Mouse (Mus musculus) limb, embryonic 11.5 days (tissue): ENCODE data around the gene Saxo1. TPM values are rescaled to one million over a fixed set of nuclear protein-coding genes. Genes with fewer than 3 reads are reported as not detected.

ENCODE experiments used
- ATAC-seq: fragments of 200-750 bp; cut with Nextera tagmentation; 2 replicates; pipeline ENCODE4 v1.8.0; 2017; ENCODE audit warnings: low read depth; ENCODE audit not compliant: insufficient number of reproducible peaks, low FRiP score, low TSS enrichment
- DNase-seq: peaks from one replicate; pipeline ENCODE4 v3.0.0-alpha.2; 2015; ENCODE audit warnings: low spot score
- H3K27ac ChIP-seq: fragments of 300-500 bp; sonication (generic); replicated peaks from 2 replicates; pipeline ENCODE4 v1.5.1; 2014; ENCODE audit warnings: low read depth, mild to moderate bottlenecking, low read length
- H3K27me3 ChIP-seq: fragments of 300-500 bp; sonication (generic); 2 replicates; pipeline ENCODE4 v1.6.1; 2014; ENCODE audit warnings: mild to moderate bottlenecking, low read length, mixed read lengths; ENCODE audit not compliant: control insufficient read depth, insufficient read depth
- H3K36me3 ChIP-seq: fragments of 300-500 bp; sonication (generic); 2 replicates; pipeline ENCODE4 v1.6.1; 2014; ENCODE audit warnings: mild to moderate bottlenecking, low read length, moderate library complexity, mixed read lengths; ENCODE audit not compliant: control insufficient read depth, insufficient read depth
- H3K4me1 ChIP-seq: fragments of 300-500 bp; sonication (generic); 2 replicates; pipeline ENCODE4 v1.6.1; 2014; ENCODE audit warnings: low read length, mixed read lengths; ENCODE audit not compliant: control insufficient read depth, insufficient read depth
- H3K4me2 ChIP-seq: fragments of 300-500 bp; sonication (generic); 2 replicates; pipeline ENCODE4 v1.6.1; 2014; ENCODE audit warnings: low read depth, mild to moderate bottlenecking, moderate library complexity; ENCODE audit not compliant: severe bottlenecking
- H3K4me3 ChIP-seq: fragments of 300-500 bp; sonication (generic); 2 replicates; pipeline ENCODE4 v1.5.1; 2014; ENCODE audit warnings: low read depth, low read length
- H3K9ac ChIP-seq: fragments of 300-500 bp; sonication (generic); 2 replicates; pipeline ENCODE4 v1.6.1; 2014; ENCODE audit warnings: mild to moderate bottlenecking, low read length
- H3K9me3 ChIP-seq: fragments of 300-500 bp; sonication (generic); 2 replicates; pipeline ENCODE4 v1.6.1; 2016; ENCODE audit warnings: low read length; ENCODE audit not compliant: control insufficient read depth
- WGBS: fragments of 180-500 bp; shearing (Covaris S2); extraction: QIAGEN DNeasy Blood & Tissue Kit; methylation state at CpG from one replicate; pipeline ENCODE4 v1.1.7; 2014; 5-methylcytosine and 5-hydroxymethylcytosine counted together
- polyA plus RNA-seq: library from polyadenylated mRNA; unstranded; fragments of >200 nt; fragmentation: Nextera tagmentation; extraction: Ambion mirVana; gene quantifications from 2 replicates; pipeline ENCODE4 v1.2.1, GENCODE M21; 2014

The Saxo1 gene
- polyA plus RNA-seq, 1 experiment from 2014 or later = 0.36 TPM

- Histone ChIP-seq H3K9me3 (no peaks in the 10 kb centered on the region), H3K36me3 (no peaks in the 10 kb centered on the region), H3K27me3 (no peaks in the 10 kb centered on the region), H3K4me3 (no peak overlapping the region), H3K4me2 (no peak overlapping the region), H3K4me1 (peaks cover 22% of the 10 kb centered on the region), H3K9ac (no peak overlapping the region), H3K27ac (no peak overlapping the region)
- 50% methylated on average over 8 of the region's 8 CpGs for WGBS
- DNase-seq = peak; percentile 52
- no peak for ATAC-seq
Measured at GRCm38 (mm10) chr4:86483686-86484085, 74.4 kb downstream of the Saxo1 start.

DNA sequence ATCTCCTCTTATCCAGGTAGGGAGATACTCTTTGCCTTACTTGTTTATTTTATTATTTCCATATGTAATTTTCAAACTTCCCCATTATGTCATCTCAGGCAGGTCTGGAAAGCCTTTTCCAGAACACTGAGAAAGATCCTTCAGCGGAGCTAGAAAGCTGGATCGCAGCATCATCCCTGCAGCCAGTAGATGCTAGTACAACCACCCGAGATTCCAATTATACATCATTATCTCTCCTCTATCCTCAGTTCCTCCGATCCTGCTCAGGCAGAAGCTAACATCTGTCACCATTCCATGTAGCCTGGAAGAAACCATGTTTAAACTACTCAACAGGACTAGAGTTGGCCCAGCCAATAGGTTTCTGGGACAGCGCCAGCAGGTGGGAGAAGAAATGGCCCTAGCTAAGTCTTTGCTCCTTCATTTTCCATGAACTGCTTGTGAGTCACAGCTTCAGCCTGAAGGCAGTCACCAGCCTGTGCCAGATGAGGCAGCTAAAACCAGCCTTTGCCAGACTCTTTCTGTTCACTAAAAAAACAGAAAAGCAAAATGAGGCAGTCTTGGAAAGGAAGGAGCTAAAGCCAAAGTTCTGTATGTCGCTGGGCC is 75.0 kb downstream of the Saxo1 start:
- Histone ChIP-seq H3K27ac (no peak overlapping the region), H3K4me2 (no peak overlapping the region), H3K9ac (no peak overlapping the region), H3K9me3 (no peaks in the 10 kb centered on the region), H3K4me1 (peaks cover 22% of the 10 kb centered on the region), H3K36me3 (no peaks in the 10 kb centered on the region), H3K27me3 (no peaks in the 10 kb centered on the region), H3K4me3 (no peak overlapping the region)
- ATAC-seq (no peak), DNase-seq (no peak)
- WGBS = 93% methylated on average over 6 of the region's 6 CpGs

- H3K4me2 ChIP-seq = no peak overlapping the region
- H3K9me3 ChIP-seq = no peaks in the 10 kb centered on the region
- peaks cover 19% of the 10 kb centered on the region for H3K4me1 ChIP-seq
- 60% methylated on average over 3 of the region's 3 CpGs for WGBS
- DNase-seq (peak; percentile 38), ATAC-seq (no peak)
- H3K36me3 ChIP-seq = no peaks in the 10 kb centered on the region
- no peak overlapping the region for H3K27ac ChIP-seq
- H3K4me3 ChIP-seq = no peak overlapping the region
- no peaks in the 10 kb centered on the region for H3K27me3 ChIP-seq
- H3K9ac ChIP-seq = no peak overlapping the region
Measured at GRCm38 (mm10) chr4:86480891-86481290, 77.2 kb downstream of the Saxo1 start.

- Histone ChIP-seq H3K36me3 (no peaks in the 10 kb centered on the region), H3K4me1 (peaks cover 15% of the 10 kb centered on the region), H3K4me2 (no peak overlapping the region), H3K27me3 (no peaks in the 10 kb centered on the region), H3K4me3 (no peak overlapping the region), H3K9me3 (no peaks in the 10 kb centered on the region), H3K9ac (no peak overlapping the region), H3K27ac (peak overlapping the region; percentile 45; the same call in 1 of the 2 replicates)
- WGBS = 28% methylated on average over 5 of the region's 5 CpGs
- DNase-seq = peak; percentile 58
- ATAC-seq = no peak; the same call in 1 of the 2 replicates
Measured at GRCm38 (mm10) chr4:86464808-86465207, 93.3 kb downstream of the Saxo1 start.

- Histone ChIP-seq H3K27ac (no peak overlapping the region), H3K9ac (no peak overlapping the region), H3K4me1 (no peaks in the 10 kb centered on the region), H3K4me3 (no peak overlapping the region), H3K9me3 (no peaks in the 10 kb centered on the region), H3K27me3 (no peaks in the 10 kb centered on the region), H3K4me2 (no peak overlapping the region), H3K36me3 (no peaks in the 10 kb centered on the region)
- WGBS = 86% methylated on average over 3 of the region's 3 CpGs
- DNase-seq = no peak
- no peak for ATAC-seq
Measured at GRCm38 (mm10) chr4:86450468-86450867, 107.7 kb downstream of the Saxo1 start.

GRCm38 (mm10) chr4:86436336-86436735 is 121.8 kb downstream of the Saxo1 start:
- Histone ChIP-seq H3K9ac (no peak overlapping the region), H3K4me2 (no peak overlapping the region), H3K4me1 (no peaks in the 10 kb centered on the region), H3K36me3 (no peaks in the 10 kb centered on the region), H3K9me3 (no peaks in the 10 kb centered on the region), H3K4me3 (no peak overlapping the region), H3K27me3 (no peaks in the 10 kb centered on the region), H3K27ac (no peak overlapping the region)
- WGBS = 92% methylated on average over 3 of the region's 3 CpGs
- ATAC-seq (no peak), DNase-seq (no peak)

GRCm38 (mm10) chr4:86435631-86436030 is 122.5 kb downstream of the Saxo1 start:
- Histone ChIP-seq H3K4me3 (no peak overlapping the region), H3K9me3 (no peaks in the 10 kb centered on the region), H3K36me3 (no peaks in the 10 kb centered on the region), H3K27me3 (no peaks in the 10 kb centered on the region), H3K4me1 (no peaks in the 10 kb centered on the region), H3K27ac (no peak overlapping the region), H3K4me2 (no peak overlapping the region), H3K9ac (no peak overlapping the region)
- ATAC-seq (no peak), DNase-seq (no peak)
- WGBS = 86% methylated on average over 3 of the region's 3 CpGs

- DNase-seq = no peak
- peaks cover 4% of the 10 kb centered on the region; the same call in 1 of the 2 replicates for H3K4me1 ChIP-seq
- H3K9ac ChIP-seq = no peak overlapping the region
- WGBS = 91% methylated on average over 6 of the region's 6 CpGs
- no peaks in the 10 kb centered on the region for H3K9me3 ChIP-seq
- no peak for ATAC-seq
- H3K4me3 ChIP-seq = no peak overlapping the region
- H3K27ac ChIP-seq = no peak overlapping the region
- H3K36me3 ChIP-seq = no peaks in the 10 kb centered on the region
- H3K4me2 ChIP-seq = no peak overlapping the region
- no peaks in the 10 kb centered on the region for H3K27me3 ChIP-seq
Measured at GRCm38 (mm10) chr4:86428091-86428745, 129.9 kb downstream of the Saxo1 start.
